Mouse (Mus musculus) cortical plate, adult 2 months (tissue): ENCODE data around the gene Ahctf1.

Experiments
- CTCF ChIP-seq: fragments of 200-500 bp; IDR thresholded peaks from 2 replicates; pipeline ENCODE4 v1.5.1; 2011; ENCODE audit warnings: mild to moderate bottlenecking, control low read depth, low read length; ENCODE audit not compliant: insufficient read depth; ENCODE audit errors: extremely low read depth
- POLR2A ChIP-seq: fragments of 200-500 bp; IDR thresholded peaks from 2 replicates; pipeline ENCODE4 v1.6.1; 2011; ENCODE audit warnings: mild to moderate bottlenecking, low read length, control low read depth; ENCODE audit not compliant: insufficient read depth; ENCODE audit errors: extremely low read depth

- TF ChIP-seq CTCF = no peak
- no peak for TF ChIP-seq POLR2A
Observed at GRCm38 (mm10) chr1:179731391-179731790, 72.1 kb downstream of the Ahctf1 start.
